Mouse (Mus musculus): ENCODE measurements around the gene Nkap.
A peak's percentile ranks its signal among the peaks of the same experiment; 100 is the strongest.

- TF ChIP-seq POLR2A (IDR thresholded peaks at IDR 0.05; ENCODE audit: low read depth, low read length) (peak; percentile 30), CTCF (IDR thresholded peaks at IDR 0.05; ENCODE audit: borderline replicate concordance, insufficient read depth, low read length) (no peak)
Observed at GRCm38 (mm10) chrX:37126671-37127358, at the start of gene Nkap.

Data from embryonic fibroblast, embryonic 13.5 days (primary cell).